11 mouse cellular contexts compared by ENCODE assay signal in the genomic region with DNA sequence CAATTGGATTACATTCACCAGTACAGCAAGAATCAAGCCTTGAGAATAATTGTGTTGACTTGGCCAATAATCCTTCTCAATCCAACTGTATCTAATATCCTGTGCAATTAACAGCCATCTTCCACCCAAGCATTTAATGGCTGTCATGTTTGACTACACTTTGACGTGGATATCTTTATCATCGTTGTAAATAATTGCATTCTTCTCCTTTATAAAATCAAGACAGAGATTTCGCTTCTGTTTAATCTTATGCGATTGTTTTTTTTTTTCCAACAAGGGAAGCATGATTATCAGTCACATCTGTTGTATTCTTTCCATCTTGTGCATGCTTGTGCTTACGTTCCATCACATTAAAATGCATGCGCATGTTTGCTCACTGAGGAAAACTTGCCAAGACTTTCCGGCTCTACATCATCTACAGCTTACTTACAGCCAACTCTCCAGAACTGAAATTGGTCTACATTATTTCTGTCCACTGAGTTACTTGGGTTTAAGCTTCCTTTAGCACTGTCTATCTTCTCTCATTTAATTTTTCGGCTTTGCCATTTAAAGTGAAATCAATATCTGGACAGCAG.
"Had no signal": no experiment of that assay in that cellular context is flagged by ENCODE, and none has a peak within 500 bp of the region (broad histone marks: within the 10 kb centered on the region; RNA-seq: fewer than 3 reads in every experiment).

No protein-coding gene starts in this region.

- H3K27ac ChIP-seq: limb, embryonic 10.5 days; macrophage; neural tube, embryonic 12.5 days; stomach, embryonic 15.5 days had no signal

- H3K27me3 ChIP-seq: megakaryocyte, embryonic 14.5 days; neural tube, embryonic 12.5 days; stomach, embryonic 15.5 days had no signal

- DNase-seq: kidney, adult 18-20 months; kidney, postnatal 14 days; lung, embryonic 14.5 days; lung, postnatal 10 days; right cerebral cortex, postnatal 14 days; thymus, postnatal 4 days had no signal

- H3K4me3 ChIP-seq: limb, embryonic 10.5 days; megakaryocyte, embryonic 14.5 days; neural tube, embryonic 12.5 days; stomach, embryonic 15.5 days had no signal

- H3K4me1 ChIP-seq: limb, embryonic 10.5 days; megakaryocyte, embryonic 14.5 days; neural tube, embryonic 12.5 days; stomach, embryonic 15.5 days had no signal

- H3K9ac ChIP-seq: lung, embryonic 14.5 days; neural tube, embryonic 12.5 days; stomach, embryonic 15.5 days had no signal

- H3K36me3 ChIP-seq: limb, embryonic 10.5 days; neural tube, embryonic 12.5 days; stomach, embryonic 15.5 days had no signal
